Mouse (Mus musculus) adrenal gland, postnatal 25 days (tissue): Measurements from ENCODE around the gene Vstm5. TPM values are rescaled to one million over a fixed set of nuclear protein-coding genes. Genes with fewer than 3 reads are reported as not detected.

Experiments used
- DNase-seq: peaks from one replicate; pipeline ENCODE4 v3.0.0; 2021; ENCODE audit warnings: mixed read lengths
- long read RNA-seq: library from polyadenylated mRNA; stranded (forward); transcript quantifications from one replicate; pipeline ENCODE4 v2.0.0, GENCODE M21; 2021
- total RNA-seq: library from RNA; stranded (reverse); gene quantifications from 2 replicates; pipeline ENCODE4 v1.2.3, GENCODE M21; 2021

The Vstm5 gene
- total RNA-seq, result 1.0 TPM in 1 of 2 replicates, not detected in the other
- long read RNA-seq, partial matches to known transcripts, result 0 of 1 reads
- long read RNA-seq, other reads (novel, unspliced or antisense), result 1 of 1 reads

DNA sequence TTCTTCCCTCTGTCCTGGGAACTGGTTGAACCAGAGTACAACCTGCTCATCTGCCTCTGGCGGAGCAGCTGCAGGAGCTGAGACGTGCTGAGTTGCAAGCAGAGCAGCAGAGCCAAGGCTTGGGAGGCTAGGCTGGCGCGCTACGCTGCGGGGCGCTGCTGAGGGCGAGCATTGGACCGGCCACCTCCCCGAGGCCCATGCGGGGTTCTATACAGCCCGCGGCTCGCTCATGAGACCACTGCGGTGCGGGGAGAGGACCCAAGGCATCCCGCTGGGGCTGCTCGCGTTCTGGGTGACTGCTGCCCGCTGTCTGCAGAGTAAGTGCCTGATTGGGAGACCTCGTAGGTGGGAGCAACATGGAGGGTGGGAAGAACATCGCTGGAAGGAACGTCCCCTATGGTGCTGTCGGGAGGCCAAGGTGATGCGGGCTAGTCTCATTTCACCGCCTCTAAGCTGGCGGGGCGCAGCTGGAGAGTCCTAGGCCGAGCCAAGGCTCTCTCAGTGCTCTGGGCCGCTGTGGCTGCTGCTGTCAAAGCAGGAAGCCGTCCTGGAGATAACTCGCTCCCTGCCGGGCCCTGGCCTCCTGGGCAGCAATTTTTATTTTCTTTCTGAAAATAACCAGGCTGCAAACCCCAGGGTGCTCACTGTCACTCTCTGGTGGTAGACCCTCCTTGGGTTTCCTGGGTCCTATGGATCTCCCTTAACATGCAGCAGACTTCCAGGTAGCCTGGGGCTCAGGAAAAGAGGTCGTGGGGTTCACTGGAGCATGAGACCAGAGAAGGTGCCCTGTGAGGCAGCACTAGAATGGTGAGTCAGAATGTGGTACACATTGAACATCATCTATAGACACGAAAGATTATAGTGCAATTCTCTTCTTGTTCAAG lies at the start of gene Vstm5:
Gene Vstm5, plus strand, starts transcription at position 4 of the 884 bp plus-strand sequence.
- peak; percentile 26 for DNase-seq

DNA sequence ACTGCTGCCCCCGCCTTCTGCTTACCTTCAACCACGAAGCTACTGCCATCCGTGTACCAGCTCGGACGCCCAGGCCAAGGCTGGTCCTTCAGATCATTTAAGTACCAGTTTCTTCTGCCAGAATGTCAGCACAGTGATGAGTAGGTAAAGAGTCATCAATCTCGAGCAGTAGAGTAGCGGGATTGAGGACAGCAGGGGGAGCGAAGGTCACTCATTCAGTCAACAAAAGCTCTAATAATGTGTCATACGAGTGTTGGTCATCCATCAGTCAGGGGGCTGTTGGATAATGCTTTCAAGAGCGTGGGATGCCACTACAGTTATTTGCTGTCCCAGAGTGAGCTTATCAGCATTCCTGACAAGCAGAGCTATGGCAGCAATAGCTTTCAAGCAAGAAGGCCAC lies 44.0 kb upstream of the Vstm5 start:
- peak; percentile 2 for DNase-seq

DNA sequence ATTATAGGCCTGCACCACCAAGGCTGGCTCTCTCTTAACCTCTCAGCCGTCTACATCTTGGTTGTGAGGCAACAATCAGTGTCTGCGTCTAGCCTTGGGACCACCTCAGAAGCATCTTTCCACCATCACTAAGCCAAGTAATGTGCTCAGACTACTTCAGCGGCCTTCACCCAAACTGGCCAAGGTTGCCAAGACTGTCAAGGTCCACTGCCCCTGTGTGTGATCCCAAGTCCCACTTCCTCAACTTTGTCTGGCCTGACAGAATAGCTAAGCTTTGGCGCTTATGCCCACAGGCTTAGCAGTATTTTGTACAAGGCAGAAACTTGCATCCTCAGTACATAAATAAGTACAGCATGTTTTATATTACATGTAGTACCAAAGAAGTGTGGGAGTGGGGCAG lies 32.2 kb upstream of the Vstm5 start:
- no peak for DNase-seq

DNA sequence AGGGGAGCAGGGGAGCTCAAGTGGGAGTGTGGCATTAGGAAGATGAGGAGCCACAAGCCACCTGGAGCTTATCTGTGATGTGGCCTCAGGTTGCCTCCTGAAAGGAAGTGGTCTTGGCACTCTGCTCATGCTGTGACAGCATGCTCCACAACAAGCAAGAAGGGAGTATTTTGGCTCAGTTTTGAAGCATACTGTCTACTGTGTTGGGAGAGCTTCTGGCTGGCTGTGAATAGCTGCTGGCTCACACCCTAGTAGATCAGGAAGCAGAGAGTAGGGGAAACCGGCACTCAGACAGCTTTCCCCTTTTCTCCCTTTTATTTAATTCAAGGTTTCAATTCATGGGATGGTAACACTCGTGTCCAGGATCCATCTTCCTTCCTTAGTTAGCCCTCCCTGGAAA lies 29.5 kb upstream of the Vstm5 start:
- no peak for DNase-seq

DNA sequence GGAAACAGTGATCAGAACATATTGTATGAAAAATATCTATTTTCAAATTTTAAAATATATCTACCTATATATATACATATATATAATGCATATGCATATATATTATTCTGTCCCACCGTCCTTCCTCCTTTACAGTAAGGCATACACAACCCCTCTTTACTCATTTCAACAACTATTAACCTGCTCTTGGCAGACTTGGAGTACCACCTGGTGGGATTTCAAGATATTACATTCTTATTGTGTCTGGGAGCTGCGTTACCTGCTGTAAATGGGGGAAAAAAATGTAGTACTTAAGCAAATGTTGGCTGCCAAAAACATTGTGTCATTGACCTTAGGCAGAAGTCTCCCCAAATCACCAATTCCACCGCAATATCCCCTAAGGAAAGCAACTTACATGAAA lies 27.0 kb upstream of the Vstm5 start:
- no peak for DNase-seq

DNA sequence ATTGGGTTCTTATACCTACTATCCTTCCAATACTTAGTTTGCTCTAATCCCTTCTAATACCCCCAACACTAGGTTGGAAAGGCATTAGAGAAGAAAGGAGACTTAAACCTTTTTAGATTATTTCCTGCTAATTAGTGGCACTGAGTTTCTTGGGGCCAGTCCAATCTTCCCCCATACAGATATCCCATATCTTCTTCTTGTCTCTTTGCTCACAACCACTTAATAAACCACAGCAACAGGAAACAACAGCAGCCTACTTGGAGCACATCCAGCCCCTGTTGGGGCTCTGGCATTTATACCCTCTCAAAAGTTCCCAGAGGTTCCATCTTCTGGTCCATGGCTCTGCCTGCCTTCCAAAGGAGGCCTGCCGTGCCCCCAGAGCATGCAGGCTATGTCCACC lies 25.1 kb upstream of the Vstm5 start:
- no peak for DNase-seq

DNA sequence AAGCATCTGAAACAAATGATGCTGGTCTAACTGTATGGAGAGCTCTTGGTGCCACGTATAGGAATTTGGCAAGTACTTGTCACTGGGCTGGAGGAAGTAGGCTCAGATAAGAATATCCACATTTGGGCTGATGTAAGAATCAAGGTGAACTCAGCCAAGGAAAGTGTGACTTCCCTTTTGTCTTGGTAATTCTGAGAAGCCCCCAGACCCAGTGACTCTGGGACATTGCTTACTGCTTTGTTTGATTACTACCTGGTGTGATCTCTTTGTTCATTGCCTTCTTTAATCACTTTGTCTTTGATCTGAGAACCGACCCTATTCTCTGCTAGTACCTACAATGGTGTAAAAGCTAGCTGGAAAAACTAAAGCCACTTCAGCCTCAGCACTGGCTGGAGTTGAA lies 13.9 kb upstream of the Vstm5 start:
- no peak for DNase-seq

DNA sequence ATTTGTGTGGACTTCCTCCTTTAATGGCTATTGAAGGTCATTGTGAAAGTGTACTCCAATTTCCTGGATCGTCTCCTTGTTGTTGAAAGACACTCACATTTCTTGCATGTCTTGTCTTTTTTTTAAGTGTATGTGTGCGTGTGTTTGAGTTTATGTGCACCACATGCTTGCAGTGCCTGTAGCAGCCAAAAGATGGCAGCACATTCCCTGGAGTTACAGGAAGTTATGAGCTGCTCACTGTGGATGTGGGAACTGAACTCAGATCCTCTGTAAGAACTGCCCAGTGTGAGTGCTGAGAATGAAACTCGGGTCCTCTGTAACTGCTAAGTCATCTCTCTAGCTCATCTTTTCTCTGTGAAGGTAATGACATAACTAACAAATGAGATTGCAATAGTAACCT lies 6.4 kb upstream of the Vstm5 start:
- DNase-seq, result no peak

DNA sequence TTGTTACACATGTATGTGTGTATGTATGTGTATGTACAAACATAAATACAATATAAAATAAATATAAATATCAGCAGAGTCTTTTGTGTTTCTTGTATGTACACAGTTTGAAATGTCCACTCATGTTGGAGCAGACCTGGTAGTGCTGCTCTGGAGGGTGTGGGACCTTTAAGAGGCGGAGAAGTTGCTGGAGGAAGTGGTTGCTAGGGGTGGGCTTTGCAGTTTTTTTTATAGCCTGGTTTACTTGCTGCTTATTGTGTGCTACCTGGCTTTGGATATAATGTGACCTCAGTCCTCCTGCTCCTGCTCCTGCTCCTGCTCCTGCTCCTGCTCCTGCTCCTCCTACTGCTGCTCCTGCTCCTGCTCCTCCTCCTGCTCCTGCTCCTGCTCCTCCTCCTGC lies 5.2 kb upstream of the Vstm5 start:
- no peak for DNase-seq

DNA sequence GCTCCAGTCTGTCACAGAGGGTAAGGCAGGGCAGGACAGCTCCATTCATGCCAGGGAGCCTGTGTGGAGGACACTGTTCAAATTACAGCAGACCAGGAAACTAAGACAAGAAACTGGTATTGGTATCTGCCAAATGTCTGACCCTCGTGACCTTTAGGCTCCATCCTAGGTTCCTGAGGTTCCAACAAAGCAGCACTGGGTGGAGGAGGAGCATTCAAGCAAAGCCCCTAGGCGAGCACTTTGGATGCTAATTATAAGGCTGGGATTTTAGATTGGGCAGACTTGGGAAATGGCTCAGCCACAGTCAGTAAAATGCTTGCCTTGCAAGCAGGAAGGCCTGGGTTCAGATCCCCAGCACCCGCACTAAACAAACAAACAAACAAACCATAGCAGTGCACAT lies 2.9 kb upstream of the Vstm5 start:
- no peak for DNase-seq

DNA sequence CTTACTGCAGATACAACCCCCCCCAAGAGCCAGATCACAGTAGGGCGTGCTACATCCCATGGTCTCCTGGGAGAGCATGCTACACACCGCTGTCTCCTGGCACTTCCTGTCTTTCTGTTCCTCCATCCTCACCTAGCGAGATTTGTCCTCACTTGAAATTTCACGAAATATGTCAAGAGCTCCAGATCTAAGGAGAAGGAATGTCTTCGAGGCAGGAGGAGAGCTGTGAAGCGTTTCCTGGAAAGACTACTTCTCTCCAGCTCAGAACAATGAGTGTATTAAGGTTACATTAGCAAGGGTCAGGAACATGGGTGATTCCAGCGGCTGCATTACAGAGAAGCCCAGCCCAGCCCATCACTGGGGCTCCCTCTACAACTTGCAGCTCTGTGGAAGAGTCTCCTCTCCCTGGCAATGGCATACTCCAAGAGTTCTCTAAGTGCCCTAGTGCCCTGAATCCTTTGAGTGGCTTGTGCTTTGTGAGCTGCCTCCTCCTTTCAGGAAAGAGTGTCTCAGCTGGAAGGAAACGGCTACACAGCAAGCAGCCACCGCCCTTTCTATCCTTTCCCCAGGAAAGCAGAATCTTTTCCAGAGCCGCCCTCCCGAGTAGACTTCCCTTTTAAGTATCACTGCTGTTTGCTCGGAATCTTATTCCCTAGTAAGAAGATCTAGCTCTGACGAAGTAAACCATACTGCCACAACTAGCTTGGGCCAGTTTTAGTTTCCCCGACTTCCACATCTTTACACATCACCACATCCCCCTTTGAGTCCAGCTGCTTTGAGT lies 1.1 kb upstream of the Vstm5 start:
- DNase-seq, result no peak

DNA sequence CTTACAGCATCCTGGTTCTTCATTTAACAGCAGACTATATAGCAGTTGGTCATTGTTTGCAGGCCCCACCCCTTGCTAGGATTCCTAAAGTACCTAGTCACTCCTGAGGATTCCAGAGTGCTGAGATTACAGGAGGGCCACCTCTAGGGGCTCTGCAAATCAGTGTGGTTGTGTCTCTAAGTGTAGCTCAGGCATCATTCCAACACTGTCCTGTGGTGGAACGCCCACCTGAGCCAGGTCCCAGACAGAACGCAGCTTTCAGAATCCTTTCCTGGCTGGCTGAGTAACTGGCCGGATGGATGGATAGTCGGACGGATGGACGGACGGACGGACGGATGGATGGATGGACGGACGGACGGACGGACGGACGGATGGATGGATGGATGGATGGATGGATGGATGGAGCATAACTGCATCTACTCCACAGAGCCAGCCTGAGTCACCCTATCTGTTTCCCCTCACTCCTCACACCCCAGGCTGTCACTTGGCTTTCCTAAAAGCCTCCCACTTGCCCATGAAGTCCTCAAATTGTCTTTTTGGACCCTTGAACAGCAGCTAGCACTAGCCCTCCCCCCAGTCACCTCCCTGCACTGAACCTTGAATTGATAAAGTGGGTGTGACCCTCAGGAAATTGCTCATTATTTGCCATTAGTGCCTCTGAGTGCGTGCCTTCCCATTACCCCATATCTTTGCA lies 401 bp upstream of the Vstm5 start:
- no peak for DNase-seq

DNA sequence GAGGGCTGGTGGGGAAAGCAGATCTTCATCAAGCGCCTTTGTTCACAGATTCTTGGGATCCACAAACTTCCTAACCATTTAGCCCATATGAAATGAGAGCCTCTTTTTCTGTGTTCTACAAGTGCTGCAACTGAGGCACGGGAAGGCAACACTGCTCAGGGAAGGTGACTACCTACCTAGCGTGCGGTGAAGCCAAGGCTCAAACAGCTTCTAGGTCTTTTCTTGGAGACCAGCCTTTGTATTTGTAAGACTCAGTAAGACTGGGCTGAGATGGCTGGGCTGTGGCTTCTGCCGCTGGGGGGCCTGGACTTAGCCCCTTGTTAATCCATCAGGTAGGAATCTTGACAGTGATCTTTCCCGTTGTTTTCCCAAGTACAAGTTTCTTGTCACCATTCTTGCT lies 1.2 kb downstream of the Vstm5 start:
- DNase-seq, result no peak

DNA sequence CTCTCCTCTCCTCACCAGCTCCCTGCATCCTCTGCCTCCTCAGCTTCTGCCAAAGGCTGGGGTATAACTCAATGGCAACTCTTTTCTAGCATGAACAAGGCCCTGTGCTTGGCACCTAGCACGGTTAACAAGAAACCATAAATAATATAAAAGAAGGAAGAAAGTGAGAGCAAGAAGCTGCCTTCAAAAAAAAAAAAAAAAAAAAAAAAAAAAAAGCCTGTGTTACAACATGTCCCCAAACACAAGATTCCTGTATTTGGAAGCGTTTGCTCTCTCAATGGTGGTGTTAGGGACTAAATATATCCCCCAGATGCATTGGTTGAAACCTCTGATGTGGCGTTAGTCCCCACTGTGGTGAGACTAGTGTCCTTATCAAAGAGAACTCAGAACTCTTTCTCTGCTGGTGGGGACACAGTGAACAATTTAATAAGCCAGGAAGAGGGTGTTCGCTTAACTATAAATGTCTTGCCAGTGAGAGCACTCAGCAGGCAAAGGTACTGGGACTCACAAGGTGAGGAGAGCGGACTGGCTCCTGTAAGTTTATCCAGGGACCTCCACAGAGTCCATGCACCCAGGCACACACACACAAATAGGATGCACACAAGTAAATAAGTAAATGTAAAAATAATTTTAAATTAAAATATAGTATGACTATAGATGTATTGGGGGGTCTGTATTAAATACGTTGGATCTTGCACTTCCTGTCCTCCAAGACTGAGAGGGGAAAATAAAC lies 2.2 kb downstream of the Vstm5 start:
- no peak for DNase-seq

DNA sequence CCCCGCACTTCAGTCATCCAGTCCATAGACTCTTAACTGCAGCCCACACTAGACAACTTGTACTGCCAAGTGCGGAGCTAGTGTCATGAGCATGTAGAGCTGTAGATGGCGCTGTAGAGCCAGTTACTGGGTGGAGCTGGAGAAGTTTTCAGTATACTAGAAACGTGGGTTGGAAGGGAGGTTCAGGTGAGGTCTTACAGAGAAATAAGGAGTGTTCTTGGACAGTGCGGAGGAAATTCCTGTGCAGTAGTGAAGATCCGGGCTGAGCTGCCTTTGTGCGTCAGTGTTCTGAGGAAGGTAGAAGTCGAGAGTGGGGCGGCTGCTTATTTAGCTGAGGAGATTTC lies 2.7 kb downstream of the Vstm5 start:
- DNase-seq, result peak; percentile 58

DNA sequence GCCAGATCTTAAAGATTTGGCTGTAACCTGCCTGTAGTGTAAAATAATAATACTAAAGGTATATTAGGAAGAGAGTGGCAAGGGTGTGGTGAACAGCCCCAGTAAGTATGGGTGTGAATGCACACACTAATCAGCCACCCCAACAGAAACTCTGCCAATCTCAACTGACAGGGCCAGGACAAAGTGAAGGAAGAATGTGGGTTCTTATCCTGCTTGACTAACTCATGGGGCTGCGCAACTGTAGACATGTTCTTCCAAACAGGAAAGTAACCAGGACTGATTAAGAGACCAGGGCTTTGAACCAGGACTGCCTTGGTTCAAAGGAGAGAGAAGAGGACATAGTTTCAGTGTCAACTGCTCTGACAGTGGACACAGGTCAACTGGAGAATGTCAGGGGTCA lies 3.3 kb downstream of the Vstm5 start:
- DNase-seq, result no peak

DNA sequence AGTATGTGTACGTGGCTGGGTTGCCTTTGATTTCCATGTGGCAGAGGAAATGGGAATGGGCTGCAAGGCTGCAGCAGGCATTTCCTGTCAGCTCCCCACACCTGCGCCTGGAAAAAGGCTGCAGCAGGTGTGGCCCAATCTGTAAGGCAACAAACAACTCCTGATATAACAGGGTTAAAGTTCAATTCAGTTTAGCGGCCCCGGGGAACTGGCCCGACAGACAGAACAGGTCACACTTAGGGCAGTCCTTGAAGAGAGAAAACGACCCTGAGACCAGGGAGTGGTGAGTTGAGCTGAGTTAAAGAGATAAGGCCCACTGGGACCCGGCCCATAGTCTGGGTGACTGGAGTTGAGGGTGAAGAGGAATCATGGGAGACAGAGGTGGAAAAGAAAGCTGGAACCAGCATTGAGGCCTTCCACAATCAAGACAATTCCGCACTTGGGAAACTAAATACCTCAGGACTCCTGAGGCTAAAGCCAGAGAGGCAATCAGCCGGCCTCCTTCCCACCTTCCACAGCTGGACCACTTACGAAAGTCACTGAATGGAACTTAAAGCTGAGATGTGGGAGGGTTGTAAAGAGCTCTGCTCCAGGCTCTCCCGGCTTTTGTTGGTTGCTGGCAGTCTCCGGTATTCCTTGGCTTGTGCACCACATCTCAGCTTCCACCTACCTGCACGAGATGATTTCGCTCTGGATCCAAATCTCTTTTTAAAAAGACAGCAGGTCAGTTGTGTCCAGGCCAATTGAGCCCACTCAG lies 6.7 kb downstream of the Vstm5 start:
- DNase-seq, result no peak

DNA sequence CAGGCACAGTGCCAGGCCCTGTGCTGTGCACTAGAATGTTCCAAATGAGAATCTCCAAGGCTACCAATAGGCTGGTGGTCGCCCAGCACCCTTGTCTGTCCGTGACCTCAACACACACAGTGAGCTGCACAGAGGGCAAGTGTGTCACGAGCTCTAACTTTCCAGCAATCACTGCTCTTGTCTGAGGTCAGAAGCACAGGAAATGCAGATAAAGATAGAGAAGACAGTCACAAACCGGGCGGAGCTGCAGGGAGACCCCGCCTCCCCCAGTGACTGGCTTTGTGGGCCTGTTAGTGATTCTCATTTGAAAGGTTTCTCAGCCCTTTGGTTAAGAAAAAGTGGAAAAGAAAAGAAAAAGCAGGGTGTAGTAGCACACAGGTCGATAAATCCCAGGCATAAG lies 11.5 kb downstream of the Vstm5 start:
- DNase-seq, result no peak

DNA sequence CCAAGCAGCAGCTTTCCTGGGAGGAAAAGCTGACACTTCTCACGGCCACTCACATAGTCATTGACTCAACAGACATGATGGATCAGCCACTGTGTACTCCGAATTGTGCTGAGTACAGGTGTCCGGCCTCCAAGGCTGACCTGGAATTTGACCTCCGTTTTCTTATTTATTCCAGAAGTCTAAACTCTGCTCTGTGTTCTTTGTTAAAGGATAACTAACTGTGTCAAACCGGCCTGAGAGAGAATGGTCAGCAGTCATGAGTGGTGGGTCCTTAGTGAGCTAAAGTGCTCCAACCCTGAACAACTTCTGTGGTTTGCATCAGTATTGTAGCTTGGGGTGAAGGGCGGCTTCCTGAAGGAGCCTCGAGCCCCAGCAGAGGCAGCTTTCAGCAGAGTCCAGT lies 13.4 kb downstream of the Vstm5 start:
- no peak for DNase-seq

DNA sequence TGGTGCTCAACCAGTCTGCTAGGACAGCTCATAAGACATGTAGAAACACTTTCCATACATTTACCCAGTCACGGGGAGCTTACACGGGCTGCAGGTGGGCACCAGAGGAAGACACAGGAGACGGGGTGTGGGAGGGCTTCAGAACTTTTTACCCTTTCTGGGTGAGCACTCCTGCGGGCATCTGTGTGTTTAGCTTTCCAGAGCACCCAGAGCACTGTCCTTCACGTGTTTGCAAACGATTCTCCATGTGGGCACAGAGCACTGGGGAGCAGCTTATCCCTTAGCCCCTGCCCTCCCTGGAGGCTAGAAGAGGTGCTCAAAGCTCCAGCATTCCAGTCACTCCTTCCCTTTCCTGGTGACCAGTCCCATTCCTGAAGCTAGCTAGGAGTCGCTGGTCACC lies 15.7 kb downstream of the Vstm5 start:
- DNase-seq, result no peak

DNA sequence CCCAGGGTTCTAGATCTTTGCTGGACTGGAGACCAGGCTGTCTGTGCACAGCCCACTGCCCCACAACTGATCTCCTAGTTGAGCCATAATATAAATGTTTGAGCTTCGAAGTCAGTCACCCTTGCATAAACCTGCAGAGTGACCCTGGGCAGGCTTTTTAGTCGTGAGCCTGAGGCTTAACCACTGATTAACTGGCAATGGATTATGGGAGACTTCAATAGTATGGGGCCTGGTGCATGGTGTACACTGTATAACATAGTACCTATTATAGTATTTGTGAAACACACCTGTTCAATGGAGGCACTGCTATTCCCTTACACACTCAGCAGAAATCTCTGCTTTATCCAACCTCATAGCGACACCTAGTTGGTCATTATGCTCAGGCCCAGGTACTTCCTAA lies 17.4 kb downstream of the Vstm5 start:
- no peak for DNase-seq

DNA sequence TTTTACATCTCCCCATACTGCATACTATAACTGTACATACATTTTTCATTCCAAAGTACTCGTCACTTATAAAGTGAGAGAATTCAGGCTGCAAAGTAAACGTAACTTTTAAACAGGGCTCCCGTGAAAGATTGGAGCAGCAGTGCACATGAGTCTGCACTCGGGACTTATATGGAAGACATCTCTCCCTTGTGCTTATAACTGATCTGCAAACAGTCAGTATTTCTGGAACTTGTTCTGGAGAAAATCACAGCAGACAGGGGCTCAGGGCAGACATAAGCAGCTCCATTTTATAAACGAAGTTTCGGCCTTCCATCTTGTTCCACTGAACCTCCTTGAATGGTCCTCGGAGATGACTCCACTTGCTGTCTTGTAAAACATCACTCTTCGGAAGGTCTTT lies 23.1 kb downstream of the Vstm5 start:
- no peak for DNase-seq
